Mouse (Mus musculus): ENCODE measurements around the gene Ndufs6.

GRCm38 (mm10) chr13:73298717-73299116 is 29.6 kb downstream of the Ndufs6 start:
- TF ChIP-seq CTCF (IDR thresholded peaks at IDR 0.05; ENCODE audit: low read depth) (no peak), EP300 (IDR thresholded peaks at IDR 0.05; ENCODE audit: low read depth) (no peak)

Data from liver, postnatal 0 days (tissue).